11 mouse cellular contexts compared by ENCODE assay signal in the genomic region with DNA sequence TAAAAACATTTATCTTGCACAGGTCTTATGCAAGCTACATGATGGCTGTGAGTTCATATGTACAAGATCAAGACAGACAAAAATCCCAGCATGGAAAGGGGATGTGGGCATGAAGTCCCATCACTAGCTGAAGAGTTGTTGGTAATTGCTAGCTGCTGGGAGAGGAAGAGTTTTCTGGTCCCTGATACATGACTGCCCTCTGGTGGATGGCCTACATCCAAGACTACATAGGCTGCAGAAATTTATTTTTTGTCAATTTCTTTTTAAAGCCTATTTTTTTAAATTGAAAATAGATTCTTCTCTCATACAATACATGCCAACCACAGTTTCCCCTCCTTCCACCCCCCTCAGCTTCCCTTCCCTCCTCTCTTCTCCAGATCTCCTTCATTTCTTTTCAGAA. TPM values are rescaled to one million over a fixed set of nuclear protein-coding genes. Genes with fewer than 3 reads are reported as not detected.
DNase-seq lines count a peak whose midpoint lies in the region; TF ChIP-seq lines count a peak whose summit lies in the region.
"Had no signal": no experiment of that assay in that cellular context is flagged by ENCODE, and none has a peak within 500 bp of the region (broad histone marks: within the 10 kb centered on the region; RNA-seq: fewer than 3 reads in every experiment).

No protein-coding gene starts in this region.

- peak; percentile 37 for DNase-seq in adrenal gland, postnatal 10 days
- no peak for DNase-seq in adrenal gland, postnatal 4 days (ENCODE audit: low spot score in 2 of 2)
- peak in 1 of 2 experiments; percentile 15 for DNase-seq in layer of hippocampus, adult 2 months (ENCODE audit: low spot score in 2 of 2)
- DNase-seq in layer of hippocampus, adult 9-10 months (ENCODE audit: low spot score): no peak
- DNase-seq in T-cell, adult 2 months (ENCODE audit: low spot score): peak; percentile 6
- peak; percentile 36 for DNase-seq in induced T-regulatory cell, adult 2 months (ENCODE audit: low read depth)
- peak; percentile 34 for DNase-seq in splenic B cell, adult 2 months (ENCODE audit: low read depth, low spot score)
- no peak for DNase-seq in spleen, postnatal 4 days (ENCODE audit: low spot score in 2 of 2)

- no peaks in the 10 kb centered on the region for H3K27me3 ChIP-seq in splenic B cell, adult 2 months (ENCODE audit: control insufficient read depth, insufficient read depth, low read length, poor library complexity, severe bottlenecking)
- H3K27me3 ChIP-seq: embryonic facial prominence, embryonic 13.5 days had no signal

- H3K4me3 ChIP-seq in layer of hippocampus, adult 2 months: no peak overlapping the region
- H3K4me3 ChIP-seq: embryonic facial prominence, embryonic 13.5 days had no signal

- TF ChIP-seq CTCF in layer of hippocampus, adult 2 months (conservative IDR thresholded peaks at IDR 0.05): peak; percentile 77

- H3K36me3 ChIP-seq in splenic B cell, adult 2 months (ENCODE audit: control insufficient read depth, insufficient read depth, low read length, poor library complexity, severe bottlenecking): no peaks in the 10 kb centered on the region

- no peak overlapping the region for H3K27ac ChIP-seq in layer of hippocampus, adult 2 months
- H3K27ac ChIP-seq: embryonic facial prominence, embryonic 13.5 days had no signal

RNA-seq across cellular contexts. Expression of gene Armcx5, which starts 19.2 kb away (rescaled TPM):
- 10 to 100 TPM in 1 of 2 experiments, 1 to 10 TPM in 1; 9.0 to 13.9 TPM for total RNA-seq in adrenal gland, postnatal 10 days (2021)
- 10 to 100 TPM; 23.8 to 28.6 TPM for total RNA-seq in adrenal gland, postnatal 4 days (2021)
- total RNA-seq in layer of hippocampus, adult 2 months (2021): 10 to 100 TPM; 27.0 to 30.7 TPM

RNA-seq across cellular contexts. Expression of gene Gprasp1, which starts 19.2 kb away (rescaled TPM):
- total RNA-seq in adrenal gland, postnatal 10 days (2021): 10 to 100 TPM; 42.7 to 57.9 TPM
- 100 to 1,000 TPM in 1 of 2 experiments, 10 to 100 TPM in 1; 84.6 to 102 TPM for total RNA-seq in adrenal gland, postnatal 4 days (2021)
- 100 to 1,000 TPM; 310 to 332 TPM for total RNA-seq in layer of hippocampus, adult 2 months (2021)

RNA-seq across cellular contexts. Expression of gene Bhlhb9, which starts 35.7 kb away (rescaled TPM):
- 10 to 100 TPM; 25.1 to 33.5 TPM for total RNA-seq in adrenal gland, postnatal 10 days (2021)
- total RNA-seq in adrenal gland, postnatal 4 days (2021): 10 to 100 TPM; 34.8 to 36.8 TPM
- 10 to 100 TPM; 69.0 to 72.4 TPM for total RNA-seq in layer of hippocampus, adult 2 months (2021)

RNA-seq across cellular contexts. Expression of gene Tmsb15a, which starts 36.6 kb away (rescaled TPM):
- not detected for total RNA-seq in adrenal gland, postnatal 10 days (2021)
- total RNA-seq in adrenal gland, postnatal 4 days (2021): not detected
- not detected for total RNA-seq in layer of hippocampus, adult 2 months (2021)
- total RNA-seq: layer of hippocampus, postnatal 25 days; neutrophil, adult 5-6 weeks had no signal

Comparison
In these comparisons a context has a peak if more than half of its experiments do, and no peak if none do; other contexts are left out.
1. DNase-seq: peak in adrenal gland, postnatal 10 days (single experiment), T-cell, adult 2 months (single experiment), induced T-regulatory cell, adult 2 months (single experiment) and splenic B cell, adult 2 months (single experiment); none in adrenal gland, postnatal 4 days (0 of 2), layer of hippocampus, adult 9-10 months (single experiment) and spleen, postnatal 4 days (0 of 2).